Mouse (Mus musculus) thymus, adult 2 months (tissue): Measurements from ENCODE around the gene Enho. TPM values are rescaled to one million over a fixed set of nuclear protein-coding genes. Genes with fewer than 3 reads are reported as not detected.

ENCODE experiments used
- DNase-seq: peaks from one replicate; pipeline ENCODE4 v3.0.0; 2021
- H3K27ac ChIP-seq: fragments of 200-500 bp; 2 replicates; pipeline ENCODE4 v1.5.1; 2012; ENCODE audit warnings: low read length, control low read depth; ENCODE audit not compliant: control insufficient read depth, insufficient read depth
- H3K27me3 ChIP-seq: fragments of 200-500 bp; 2 replicates; pipeline ENCODE4 v1.6.1; 2012; ENCODE audit warnings: mild to moderate bottlenecking, low read length, moderate library complexity, mixed read lengths; ENCODE audit not compliant: control insufficient read depth, insufficient read depth
- H3K36me3 ChIP-seq: fragments of 200-500 bp; 2 replicates; pipeline ENCODE4 v1.6.1; 2012; ENCODE audit warnings: mild to moderate bottlenecking, low read length, moderate library complexity; ENCODE audit not compliant: control insufficient read depth, insufficient read depth
- H3K4me1 ChIP-seq: fragments of 200-500 bp; replicated peaks from 2 replicates; pipeline ENCODE4 v1.6.1; 2012; ENCODE audit warnings: low read length; ENCODE audit not compliant: control insufficient read depth, insufficient read depth
- H3K4me3 ChIP-seq: fragments of 200-500 bp; 2 replicates; pipeline ENCODE4 v1.5.1; 2012; ENCODE audit warnings: mild to moderate bottlenecking, low read length, control low read depth, moderate library complexity; ENCODE audit not compliant: control insufficient read depth, insufficient read depth
- CTCF ChIP-seq: fragments of 200-500 bp; IDR thresholded peaks from 2 replicates; pipeline ENCODE4 v1.5.1; 2012; ENCODE audit warnings: mild to moderate bottlenecking, control low read depth, low read length, moderate library complexity, borderline replicate concordance; ENCODE audit not compliant: control insufficient read depth, poor library complexity, insufficient read depth; ENCODE audit errors: extremely low read depth
- POLR2A ChIP-seq: fragments of 200-500 bp; IDR thresholded peaks from 2 replicates; pipeline ENCODE4 v1.6.1; 2012; ENCODE audit warnings: mild to moderate bottlenecking, low read length, control low read depth, moderate library complexity; ENCODE audit not compliant: control insufficient read depth, poor library complexity, insufficient read depth; ENCODE audit errors: extremely low read depth
- WGBS: fragments of 180-500 bp; shearing (Covaris S2); methylation state at CpG from one replicate; pipeline ENCODE4 v1.1.7; 2018; 5-methylcytosine and 5-hydroxymethylcytosine counted together
- polyA plus RNA-seq: library from polyadenylated mRNA; depleted of rRNA; stranded (reverse); fragments of >200 nt; gene quantifications from 2 replicates; pipeline ENCODE4 v1.2.3, GENCODE M21; 2012; rRNA removed

The Enho gene
- polyA plus RNA-seq, 1 experiment: 10.3 TPM

DNA sequence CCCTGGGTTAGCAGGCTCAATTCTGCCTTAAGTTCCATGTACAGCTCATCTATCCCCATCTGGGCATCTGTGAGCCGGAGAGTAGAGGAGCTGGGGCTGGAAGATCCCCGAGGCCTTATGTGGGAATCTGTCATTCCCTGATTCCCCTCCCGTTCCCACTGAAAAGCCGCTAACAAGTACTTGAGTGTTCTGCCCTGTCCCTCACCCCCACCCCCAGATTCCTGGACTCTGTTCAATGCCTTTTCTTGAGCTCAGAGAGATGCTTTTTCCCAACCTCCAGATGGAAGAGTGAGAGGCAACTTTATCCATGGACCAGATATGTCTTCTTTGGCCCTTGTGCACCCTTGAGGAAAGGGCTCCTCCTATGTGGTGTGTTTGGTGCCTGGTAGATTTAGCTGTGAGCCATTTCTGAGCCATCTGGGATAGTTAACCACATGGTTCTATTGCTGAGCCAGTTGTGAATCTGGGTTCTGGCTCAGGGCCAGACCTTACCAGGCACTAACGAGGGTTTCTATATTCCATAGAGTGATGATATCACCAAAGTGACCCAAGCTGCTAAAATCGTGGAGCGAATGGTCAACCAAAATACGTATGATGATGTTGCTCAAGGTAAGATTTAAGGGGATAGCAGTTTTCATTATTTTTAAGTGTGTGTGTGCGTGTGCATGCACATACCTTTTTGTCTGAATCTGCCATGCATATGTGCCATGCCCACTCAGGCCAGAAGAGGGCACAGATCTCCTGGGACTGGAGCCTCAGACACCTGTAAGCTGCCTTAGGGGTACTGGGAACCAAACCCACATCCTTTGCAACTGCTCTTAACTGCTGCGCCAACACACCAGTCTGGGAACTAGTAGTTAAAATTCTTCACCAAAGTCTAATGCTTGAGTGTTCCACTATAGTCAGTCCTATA is 30.2 kb downstream of the Enho start:
- peak; percentile 46 for DNase-seq
- no peak for TF ChIP-seq CTCF
- TF ChIP-seq POLR2A: no peak
- no peak overlapping the region for H3K27ac ChIP-seq

DNA sequence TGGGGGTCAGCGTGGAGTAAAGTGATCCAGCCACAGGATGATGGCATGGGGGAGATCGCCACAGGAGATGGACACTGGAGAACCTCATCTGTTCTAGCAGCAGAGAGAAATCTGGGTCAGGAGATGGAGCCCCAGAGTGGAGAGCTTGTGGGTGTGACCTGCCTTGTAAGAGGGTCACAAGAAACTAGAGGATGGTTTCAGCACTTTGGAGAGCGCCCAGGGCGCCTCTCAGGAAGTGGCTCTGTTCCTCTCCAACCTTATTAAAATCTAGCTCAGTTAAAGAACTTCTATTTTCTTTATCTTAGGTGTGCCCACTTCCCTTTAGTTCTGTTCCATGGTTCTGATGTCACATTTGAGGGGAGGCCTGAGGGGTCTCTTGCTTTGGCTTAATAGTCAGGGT is 33.3 kb downstream of the Enho start:
- H3K36me3 ChIP-seq: no peaks in the 10 kb centered on the region
- H3K27me3 ChIP-seq: no peaks in the 10 kb centered on the region
- H3K27ac ChIP-seq: no peak overlapping the region
- 0 out of 2 replicates have a peak, but pooled peaks cover 2% of the 10 kb centered on the region for H3K4me1 ChIP-seq
- TF ChIP-seq CTCF: no peak
- TF ChIP-seq POLR2A: no peak
- 34% methylated on average over 4 of the region's 4 CpGs for WGBS
- peak; percentile 43 for DNase-seq
- no peak overlapping the region for H3K4me3 ChIP-seq

More for the DNA sequence above, 30.2 kb downstream of the Enho start:
- no peaks in the 10 kb centered on the region for H3K36me3 ChIP-seq
- WGBS: 78% methylated on average over 10 of the region's 10 CpGs
- H3K27me3 ChIP-seq: no peaks in the 10 kb centered on the region
- 0 out of 2 replicates have a peak, but pooled peaks cover 2% of the 10 kb centered on the region for H3K4me1 ChIP-seq
- no peak overlapping the region for H3K4me3 ChIP-seq

DNA sequence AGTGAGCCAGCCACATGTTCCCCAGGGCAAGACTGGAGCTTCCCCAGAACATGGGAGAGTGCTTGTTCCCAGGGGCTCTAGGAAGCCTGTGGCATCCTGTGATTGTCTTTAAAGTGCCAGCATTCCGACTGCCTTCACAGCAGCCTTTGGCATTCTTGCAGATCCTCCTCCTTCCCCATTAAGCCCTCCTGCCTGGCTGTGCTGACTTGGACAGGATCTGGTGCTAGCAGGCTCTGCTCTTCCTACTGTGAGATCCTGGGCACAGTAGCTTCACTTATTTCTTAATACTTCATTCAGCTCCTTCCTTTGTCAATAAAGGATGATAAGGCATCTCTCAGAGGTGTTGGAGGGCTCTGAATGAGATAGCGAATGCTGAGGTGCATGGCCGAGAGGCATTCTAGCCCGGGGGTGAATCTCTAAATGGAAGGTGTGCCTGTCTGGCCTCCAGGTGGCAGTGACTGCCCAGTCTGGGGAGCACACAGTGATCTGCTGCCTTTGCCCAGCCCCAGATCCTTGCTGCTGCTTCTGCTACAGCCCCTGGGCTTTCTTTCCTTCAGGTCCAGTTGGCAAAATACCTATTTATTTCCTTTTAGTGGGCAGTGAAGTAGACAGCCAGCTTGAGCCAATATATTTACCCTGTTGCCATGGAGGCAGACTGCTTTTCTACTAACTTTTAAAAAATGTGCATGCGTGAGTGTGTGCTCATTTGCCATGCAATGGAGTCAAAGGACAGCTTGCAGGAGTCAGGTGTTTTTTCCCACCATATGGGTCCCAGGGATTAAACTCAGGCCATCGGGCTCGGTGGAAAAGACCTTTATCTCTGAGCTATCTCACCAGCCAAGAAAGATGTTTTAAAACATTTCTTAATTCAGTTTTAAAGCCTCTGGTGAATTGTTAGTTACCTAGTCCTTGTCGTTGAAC is 35.4 kb downstream of the Enho start:
- no peak for DNase-seq
- no peaks in the 10 kb centered on the region for H3K36me3 ChIP-seq
- TF ChIP-seq CTCF: no peak
- no peaks in the 10 kb centered on the region for H3K27me3 ChIP-seq
- H3K27ac ChIP-seq: no peak overlapping the region
- WGBS: 51% methylated on average over 8 of the region's 8 CpGs
- H3K4me1 ChIP-seq: no peaks in the 10 kb centered on the region
- H3K4me3 ChIP-seq: no peak overlapping the region

DNA sequence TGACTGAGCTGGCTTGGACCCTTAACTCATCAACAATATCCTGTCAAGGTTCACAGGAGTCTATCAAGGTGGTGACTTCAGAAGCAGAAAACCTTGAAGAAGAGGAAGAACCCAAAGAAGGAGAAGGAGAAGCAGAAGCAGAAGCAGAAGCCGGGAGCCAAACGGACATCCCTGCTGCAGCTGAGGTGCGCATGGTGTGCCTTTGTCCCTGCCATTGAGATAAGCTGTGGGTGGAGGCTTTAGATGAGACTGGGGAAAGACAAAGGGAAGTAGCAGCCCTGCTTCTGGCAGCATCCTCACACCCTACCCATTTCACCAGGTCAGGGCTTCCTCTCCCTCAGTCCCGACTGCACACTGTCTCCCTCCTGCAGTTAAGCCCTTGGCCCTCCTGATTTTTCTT is 37.3 kb downstream of the Enho start:
- no peak overlapping the region for H3K27ac ChIP-seq
- no peak for TF ChIP-seq POLR2A
- TF ChIP-seq CTCF: no peak
- no peaks in the 10 kb centered on the region for H3K27me3 ChIP-seq
- H3K36me3 ChIP-seq: no peaks in the 10 kb centered on the region
- WGBS: 18% methylated on average over 4 of the region's 4 CpGs
- no peak for DNase-seq
- no peaks in the 10 kb centered on the region for H3K4me1 ChIP-seq
- no peak overlapping the region for H3K4me3 ChIP-seq

Other genes starting within 250 kb of the Enho start
- gene Kif24, start 175.4 kb downstream of the Enho start, polyA plus RNA-seq: 5.6 and 9.1 TPM in 2 replicates
- 6.1 and 6.6 TPM in 2 replicates for gene Nudt2, start 175.2 kb downstream of the Enho start, polyA plus RNA-seq
- gene AI464131, start 137.2 kb downstream of the Enho start, polyA plus RNA-seq: 2.1 and 2.6 TPM in 2 replicates
- 0.87 and 1.7 TPM in 2 replicates for gene 1110017D15Rik, start 123.0 kb downstream of the Enho start, polyA plus RNA-seq
- gene Fam219a, start 70.8 kb downstream of the Enho start, polyA plus RNA-seq: 23.0 and 29.8 TPM in 2 replicates
- 0.18 and 0.96 TPM in 2 replicates for gene Dnaic1, start 70.5 kb downstream of the Enho start, polyA plus RNA-seq
- gene Cntfr, start 56.8 kb upstream of the Enho start, polyA plus RNA-seq: 2.3 and 3.0 TPM in 2 replicates
- 47.4 and 73.2 TPM in 2 replicates for gene Il11ra1, start 59.7 kb upstream of the Enho start, polyA plus RNA-seq
- 82.8 and 94.9 TPM in 2 replicates for gene Rpp25l, start 73.2 kb upstream of the Enho start, polyA plus RNA-seq
- 60.5 and 72.8 TPM in 2 replicates for gene Dctn3, start 82.8 kb upstream of the Enho start, polyA plus RNA-seq
- gene Arid3c, start 90.8 kb upstream of the Enho start, polyA plus RNA-seq: 0.06 and 0.15 TPM in 2 replicates
- 189 and 211 TPM in 2 replicates for gene Galt, start 114.9 kb upstream of the Enho start, polyA plus RNA-seq
- gene Sigmar1, start 115.8 kb upstream of the Enho start, polyA plus RNA-seq: 57.5 and 65.6 TPM in 2 replicates
- 85.4 and 97.4 TPM in 2 replicates for gene Ccl27a, start 133.9 kb upstream of the Enho start, polyA plus RNA-seq